Mouse (Mus musculus) midbrain, embryonic 14.5 days (tissue): ENCODE measurements around the gene Klhdc3. TPM values are rescaled to one million over a fixed set of nuclear protein-coding genes. Genes with fewer than 3 reads are reported as not detected.

Source experiments
- ATAC-seq: fragments of 200-750 bp; cut with Nextera tagmentation; 2 replicates; pipeline ENCODE4 v1.8.0; 2017; ENCODE audit warnings: moderate number of reproducible peaks, moderate library complexity; ENCODE audit not compliant: low FRiP score, low TSS enrichment
- DNase-seq: peaks from one replicate; pipeline ENCODE4 v3.0.0-alpha.2; 2015
- H3K27ac ChIP-seq: fragments of 300-500 bp; sonication (generic); replicated peaks from 2 replicates; pipeline ENCODE4 v1.5.1; 2014; ENCODE audit warnings: mild to moderate bottlenecking, low read depth, low read length, moderate library complexity
- H3K27me3 ChIP-seq: fragments of 300-500 bp; sonication (generic); 2 replicates; pipeline ENCODE4 v1.6.1; 2014; ENCODE audit warnings: low read length, control low read depth, mixed read lengths; ENCODE audit not compliant: control insufficient read depth, insufficient read depth
- H3K36me3 ChIP-seq: fragments of 300-500 bp; sonication (generic); 2 replicates; pipeline ENCODE4 v1.6.1; 2014; ENCODE audit warnings: low read length, control low read depth; ENCODE audit not compliant: control insufficient read depth, insufficient read depth
- H3K4me1 ChIP-seq: fragments of 300-500 bp; sonication (generic); 2 replicates; pipeline ENCODE4 v1.6.1; 2014; ENCODE audit warnings: mild to moderate bottlenecking, antibody characterized with exemption, low read length, control low read depth; ENCODE audit not compliant: control insufficient read depth, insufficient read depth
- H3K4me2 ChIP-seq: fragments of 300-500 bp; sonication (generic); 2 replicates; pipeline ENCODE4 v1.6.1; 2014; ENCODE audit warnings: mild to moderate bottlenecking, low read length, moderate library complexity
- H3K4me3 ChIP-seq: fragments of 300-500 bp; sonication (generic); replicated peaks from 2 replicates; pipeline ENCODE4 v1.5.1; 2014; ENCODE audit warnings: low read depth, low read length
- H3K9ac ChIP-seq: fragments of 300-500 bp; sonication (generic); replicated peaks from 2 replicates; pipeline ENCODE4 v1.6.1; 2014; ENCODE audit warnings: mild to moderate bottlenecking, low read length, moderate library complexity
- H3K9me3 ChIP-seq: fragments of 300-500 bp; sonication (generic); 2 replicates; pipeline ENCODE4 v1.6.1; 2016; ENCODE audit warnings: low read length, control low read depth, mixed read lengths; ENCODE audit not compliant: control insufficient read depth
- WGBS: fragments of 180-500 bp; shearing (Covaris S2); extraction: QIAGEN DNeasy Blood & Tissue Kit; methylation state at CpG from one replicate; pipeline ENCODE4 v1.1.7; 2014; 5-methylcytosine and 5-hydroxymethylcytosine counted together
- polyA plus RNA-seq: library from polyadenylated mRNA; unstranded; fragments of >200 nt; fragmentation: Nextera tagmentation; extraction: Ambion mirVana; gene quantifications from 2 replicates; pipeline ENCODE4 v1.2.1, GENCODE M21; 2014

Klhdc3 gene
- polyA plus RNA-seq, 1 experiment from 2014 or later = 141 TPM

DNA sequence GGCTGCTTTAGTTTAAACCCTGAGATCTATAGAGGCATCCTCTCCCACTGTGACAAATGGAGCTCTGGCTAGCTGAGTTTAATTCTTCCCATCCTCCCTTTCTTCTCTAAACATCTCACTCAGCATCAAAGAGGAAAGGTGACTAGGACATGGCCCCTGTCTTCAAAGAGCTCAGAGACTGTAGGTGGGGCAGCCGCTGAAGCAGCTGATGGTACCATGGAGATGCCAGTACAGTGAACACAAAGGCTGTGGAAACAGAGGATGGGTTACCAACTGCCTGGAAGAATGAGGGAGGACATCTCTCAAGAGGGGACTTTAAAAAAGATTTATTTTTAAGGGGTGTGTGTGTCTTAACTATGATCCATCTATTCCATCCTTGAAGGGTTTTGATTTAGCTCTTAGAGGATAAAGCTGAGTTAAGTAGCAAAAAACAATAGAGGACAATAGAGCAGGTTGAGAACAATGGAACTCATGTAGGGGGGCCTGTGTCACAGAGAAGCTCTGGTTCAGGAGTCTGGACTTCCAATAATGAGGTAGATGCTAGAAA, 13.9 kb upstream of the Klhdc3 start:
- Histone ChIP-seq H3K9ac (no peak overlapping the region), H3K4me2 (no peak overlapping the region), H3K27ac (no peak overlapping the region), H3K4me3 (no peak overlapping the region), H3K9me3 (no peaks in the 10 kb centered on the region), H3K27me3 (no peaks in the 10 kb centered on the region), H3K4me1 (no peaks in the 10 kb centered on the region), H3K36me3 (peaks cover 15% of the 10 kb centered on the region)
- 54% methylated on average over 1 of the region's 1 CpGs for WGBS
- ATAC-seq = no peak
- no peak for DNase-seq

GRCm38 (mm10) chr17:46691390-46691789, 10.7 kb upstream of the Klhdc3 start:
- no peak overlapping the region for H3K27ac ChIP-seq
- H3K9me3 ChIP-seq = no peaks in the 10 kb centered on the region
- H3K36me3 ChIP-seq = peaks cover 14% of the 10 kb centered on the region
- H3K4me3 ChIP-seq = no peak overlapping the region
- DNase-seq (no peak), ATAC-seq (no peak)
- H3K4me2 ChIP-seq = no peak overlapping the region
- H3K4me1 ChIP-seq = no peaks in the 10 kb centered on the region
- no peaks in the 10 kb centered on the region for H3K27me3 ChIP-seq
- no peak overlapping the region for H3K9ac ChIP-seq
- WGBS = 94% methylated on average over 2 of the region's 2 CpGs

DNA sequence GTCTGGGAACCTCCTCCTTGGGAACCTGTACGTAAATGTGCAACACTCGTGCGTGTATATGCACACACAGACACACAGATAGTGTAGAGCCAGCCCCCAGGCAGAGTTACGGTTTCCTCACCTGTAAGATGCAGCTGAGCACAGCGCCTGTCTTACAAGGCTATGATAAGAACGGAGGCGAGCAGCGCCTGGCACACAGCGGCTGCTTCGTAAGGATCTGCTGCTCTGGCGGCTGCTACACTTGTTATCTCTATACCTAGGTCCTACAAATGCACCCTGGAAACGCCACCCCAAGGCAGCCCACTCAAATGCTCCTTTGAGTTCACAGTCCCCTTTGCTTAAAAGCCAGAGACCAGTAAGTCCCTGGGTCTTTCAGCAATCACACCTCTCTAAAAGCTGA, 10.0 kb upstream of the Klhdc3 start:
- WGBS = 94% methylated on average over 12 of the region's 12 CpGs
- H3K4me2 ChIP-seq = no peak overlapping the region
- peaks cover 21% of the 10 kb centered on the region for H3K36me3 ChIP-seq
- H3K27me3 ChIP-seq = no peaks in the 10 kb centered on the region
- H3K27ac ChIP-seq = no peak overlapping the region
- no peak overlapping the region for H3K9ac ChIP-seq
- H3K4me3 ChIP-seq = no peak overlapping the region
- no peak for ATAC-seq
- H3K9me3 ChIP-seq = no peaks in the 10 kb centered on the region
- no peak for DNase-seq
- H3K4me1 ChIP-seq = no peaks in the 10 kb centered on the region

DNA sequence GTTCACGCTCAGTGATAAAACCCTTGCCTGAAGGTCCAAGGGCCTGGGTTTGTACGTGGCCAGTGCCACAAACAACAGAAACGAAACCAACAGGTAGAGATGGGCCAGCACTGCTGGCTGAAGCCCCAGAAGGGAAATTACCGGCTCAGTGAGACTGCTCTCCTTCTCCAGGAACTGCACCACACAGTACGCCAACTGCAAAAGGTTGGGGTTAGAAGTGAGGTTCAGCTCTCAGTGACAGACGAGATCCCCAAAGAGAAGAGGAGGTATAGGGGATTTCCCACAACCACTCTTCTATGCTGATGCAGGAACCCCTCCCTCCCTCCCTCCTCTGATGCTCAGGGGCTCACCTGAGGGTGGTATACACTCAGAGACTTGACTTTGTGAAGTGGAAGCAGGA, 5.2 kb upstream of the Klhdc3 start:
- 94% methylated on average over 6 of the region's 6 CpGs for WGBS
- Histone ChIP-seq H3K9me3 (no peaks in the 10 kb centered on the region), H3K27me3 (no peaks in the 10 kb centered on the region), H3K36me3 (peaks cover 53% of the 10 kb centered on the region), H3K4me2 (no peak overlapping the region), H3K9ac (no peak overlapping the region), H3K27ac (no peak overlapping the region), H3K4me3 (no peak overlapping the region), H3K4me1 (peaks cover 7% of the 10 kb centered on the region)
- DNase-seq (no peak), ATAC-seq (no peak)

DNA sequence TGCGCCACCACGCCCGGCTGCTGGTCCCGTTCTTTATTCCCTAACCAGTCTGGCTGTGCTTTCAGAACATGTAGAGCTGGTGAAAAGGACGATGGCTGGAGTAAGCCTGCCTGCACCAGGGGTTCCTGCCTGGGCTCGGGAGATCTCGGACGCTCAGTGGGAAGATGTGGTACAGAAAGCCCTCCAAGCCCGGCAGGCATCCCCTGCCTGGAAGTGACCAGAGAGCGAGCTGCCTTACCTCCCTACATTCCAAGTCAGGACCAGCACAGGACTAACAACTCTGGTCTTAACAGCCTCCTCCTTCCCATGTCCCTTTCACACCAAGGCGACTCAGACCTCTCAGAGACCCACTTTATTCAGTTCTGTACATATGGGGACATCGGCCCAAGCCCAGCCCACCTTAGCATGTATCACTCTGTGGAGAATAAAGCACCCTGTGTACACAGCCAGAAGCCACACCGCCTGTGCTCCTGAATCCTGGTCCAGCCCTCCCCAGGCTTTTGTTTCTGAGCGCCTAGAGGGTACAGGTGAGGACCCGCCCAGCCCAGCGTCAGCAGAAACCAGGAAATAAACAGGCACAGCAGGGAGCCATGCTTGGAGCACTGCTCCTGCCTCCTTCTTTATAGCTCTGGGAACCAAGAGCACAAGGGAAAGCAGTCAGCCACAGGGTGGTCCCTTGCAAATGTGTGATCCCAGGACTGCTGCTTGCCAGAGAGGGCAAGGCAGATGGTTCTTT, 2.1 kb upstream of the Klhdc3 start:
- Histone ChIP-seq H3K9ac (no peak overlapping the region), H3K9me3 (no peaks in the 10 kb centered on the region), H3K36me3 (peaks cover 56% of the 10 kb centered on the region), H3K4me3 (no peak overlapping the region), H3K27me3 (no peaks in the 10 kb centered on the region), H3K4me1 (peaks cover 19% of the 10 kb centered on the region), H3K27ac (no peak overlapping the region), H3K4me2 (no peak overlapping the region)
- 84% methylated on average over 16 of the region's 16 CpGs for whole genome bisulfite sequencing
- ATAC-seq = no peak
- DNase-seq = no peak

GRCm38 (mm10) chr17:46681466-46682118, 878 bp upstream of the Klhdc3 start:
- no peaks in the 10 kb centered on the region for H3K27me3 ChIP-seq
- H3K27ac ChIP-seq = peak overlapping the region; percentile 61

GRCm38 (mm10) chr17:46679843-46680759, 613 bp downstream of the Klhdc3 start:
- H3K27me3 ChIP-seq = no peaks in the 10 kb centered on the region
- no peak; the same call in none of the 2 replicates for ATAC-seq
- H3K27ac ChIP-seq = peak overlapping the region; percentile 90
- WGBS = 1% methylated on average over 34 of the region's 34 CpGs
- peak overlapping the region; percentile 69 for H3K9ac ChIP-seq
- peak overlapping the region; percentile 76 for H3K4me2 ChIP-seq
- H3K9me3 ChIP-seq = no peaks in the 10 kb centered on the region
- H3K4me1 ChIP-seq = peaks cover 19% of the 10 kb centered on the region
- H3K4me3 ChIP-seq = peak overlapping the region; percentile 82
- DNase-seq = peak; percentile 75
- peaks cover 56% of the 10 kb centered on the region for H3K36me3 ChIP-seq

More at GRCm38 (mm10) chr17:46681466-46682118, 878 bp upstream of the Klhdc3 start:
- ATAC-seq (no peak), DNase-seq (no peak)
- 24% methylated on average over 12 of the region's 12 CpGs for WGBS
- Histone ChIP-seq H3K4me3 (peak overlapping the region; percentile 82), H3K9ac (peak overlapping the region; percentile 62), H3K36me3 (peaks cover 56% of the 10 kb centered on the region), H3K4me1 (peaks cover 19% of the 10 kb centered on the region), H3K9me3 (no peaks in the 10 kb centered on the region), H3K4me2 (peak overlapping the region; percentile 97)

GRCm38 (mm10) chr17:46678911-46679310, 1.8 kb downstream of the Klhdc3 start:
- no peaks in the 10 kb centered on the region for H3K27me3 ChIP-seq
- H3K4me3 ChIP-seq = peak overlapping the region; percentile 82; the same call in 1 of the 2 replicates
- ATAC-seq = no peak
- WGBS = 71% methylated on average over 9 of the region's 9 CpGs
- no peak overlapping the region for H3K27ac ChIP-seq
- peaks cover 49% of the 10 kb centered on the region for H3K36me3 ChIP-seq
- peak overlapping the region; percentile 69; the same call in 1 of the 2 replicates for H3K9ac ChIP-seq
- H3K4me1 ChIP-seq = peaks cover 25% of the 10 kb centered on the region
- H3K4me2 ChIP-seq = peak overlapping the region; percentile 76
- DNase-seq = no peak
- H3K9me3 ChIP-seq = no peaks in the 10 kb centered on the region
